Comparison of ENCODE assay signal across 8 mouse cellular contexts in genomic region chr7:140126022-140126350, GRCm38 (mm10). TPM values are rescaled to one million over a fixed set of nuclear protein-coding genes. Genes with fewer than 3 reads are reported as not detected.
DNase-seq lines count a peak whose midpoint lies in the region; ATAC-seq lines count a peak whose summit lies in the region.

No protein-coding gene starts in this region.

- H3K4me3 ChIP-seq in lung, embryonic 15.5 days = peak overlapping the region; percentile 67
- peak overlapping the region; percentile 52 for H3K4me3 ChIP-seq in forebrain, embryonic 12.5 days (replicated peaks)
- H3K4me3 ChIP-seq in liver, embryonic 12.5 days = peak overlapping the region; percentile 70

- H3K36me3 ChIP-seq in lung, embryonic 15.5 days = peaks cover 11% of the 10 kb centered on the region; the same call in 1 of the 2 replicates
- H3K36me3 ChIP-seq in forebrain, embryonic 12.5 days (replicated peaks) = peaks cover 3% of the 10 kb centered on the region; the same call in 1 of the 2 replicates
- peaks cover 19% of the 10 kb centered on the region for H3K36me3 ChIP-seq in liver, embryonic 12.5 days
- no peaks in the 10 kb centered on the region for H3K36me3 ChIP-seq in splenic B cell, adult 2 months (ENCODE audit: control insufficient read depth, insufficient read depth, low read length, poor library complexity, severe bottlenecking)

- intact Hi-C loops in left cerebral cortex, postnatal 25 days (cut with DNase I) = no loop called here

- peak overlapping the region; percentile 57 for H3K27ac ChIP-seq in lung, embryonic 15.5 days
- H3K27ac ChIP-seq in forebrain, embryonic 12.5 days = no peak overlapping the region
- H3K27ac ChIP-seq in liver, embryonic 12.5 days = 0 out of 2 replicates have a peak overlapping the region, but pooled peaks have one; percentile 12

- DNase-seq in lung, adult 18-20 months = no peak
- peak; percentile 6 for DNase-seq in splenic B cell, adult 2 months (ENCODE audit: low read depth, low spot score)
- no peak for DNase-seq in adipocyte (ENCODE audit: low spot score)
- no peak for DNase-seq in gastrocnemius, adult 8-10 months (ENCODE audit: low spot score in 2 of 2)
- no peak for DNase-seq in left cerebral cortex, postnatal 25 days (ENCODE audit: low spot score in 2 of 2)

- no peak; the same call in 1 of the 2 replicates for ATAC-seq in lung, embryonic 15.5 days (ENCODE audit: borderline replicate concordance, extremely low read depth, low FRiP score, low TSS enrichment)
- peak; percentile 5; the same call in 1 of the 2 replicates for ATAC-seq in forebrain, embryonic 12.5 days (ENCODE audit: low FRiP score)
- ATAC-seq in liver, embryonic 12.5 days = peak; percentile 1; the same call in 1 of the 2 replicates

- H3K9me3 ChIP-seq in lung, embryonic 15.5 days = no peaks in the 10 kb centered on the region
- no peaks in the 10 kb centered on the region for H3K9me3 ChIP-seq in forebrain, embryonic 12.5 days
- no peaks in the 10 kb centered on the region for H3K9me3 ChIP-seq in liver, embryonic 12.5 days (replicated peaks)

- no peaks in the 10 kb centered on the region for H3K27me3 ChIP-seq in lung, embryonic 15.5 days
- peaks cover 12% of the 10 kb centered on the region; the same call in 1 of the 2 replicates for H3K27me3 ChIP-seq in forebrain, embryonic 12.5 days
- H3K27me3 ChIP-seq in liver, embryonic 12.5 days (replicated peaks) = no peaks in the 10 kb centered on the region
- H3K27me3 ChIP-seq in splenic B cell, adult 2 months (ENCODE audit: control insufficient read depth, insufficient read depth, low read length, poor library complexity, severe bottlenecking) = no peaks in the 10 kb centered on the region

- peaks cover 12% of the 10 kb centered on the region for H3K4me1 ChIP-seq in lung, embryonic 15.5 days
- H3K4me1 ChIP-seq in forebrain, embryonic 12.5 days = peaks cover 4% of the 10 kb centered on the region; the same call in 1 of the 2 replicates
- peaks cover 31% of the 10 kb centered on the region for H3K4me1 ChIP-seq in liver, embryonic 12.5 days

- 5% methylated on average over 5 of the region's 5 CpGs for WGBS in lung, embryonic 15.5 days
- 6% methylated on average over 5 of the region's 5 CpGs for WGBS in forebrain, embryonic 12.5 days
- 5% methylated on average over 5 of the region's 5 CpGs for WGBS in liver, embryonic 12.5 days (ENCODE audit: insufficient replicate concordance)

- peak overlapping the region; percentile 69 for H3K9ac ChIP-seq in lung, embryonic 15.5 days
- H3K9ac ChIP-seq in forebrain, embryonic 12.5 days = peak overlapping the region; percentile 61
- H3K9ac ChIP-seq in liver, embryonic 12.5 days = peak overlapping the region; percentile 80

- peak overlapping the region; percentile 68 for H3K4me2 ChIP-seq in lung, embryonic 15.5 days
- H3K4me2 ChIP-seq in forebrain, embryonic 12.5 days = peak overlapping the region; percentile 80
- H3K4me2 ChIP-seq in liver, embryonic 12.5 days = peak overlapping the region; percentile 82

RNA-seq across cellular contexts. Expression of gene Echs1, which starts 9.7 kb away (rescaled TPM):
- polyA plus RNA-seq in lung, embryonic 15.5 days (2015; fragmentation: Nextera tagmentation; extraction: Ambion mirVana) = 145 and 147 TPM in 2 replicates
- 136 and 137 TPM in 2 replicates for polyA plus RNA-seq in forebrain, embryonic 12.5 days (2016; fragmentation: Nextera tagmentation; extraction: Ambion mirVana)
- polyA plus RNA-seq in liver, embryonic 12.5 days (2016; fragmentation: Nextera tagmentation; extraction: Ambion mirVana) = 78.4 and 78.7 TPM in 2 replicates
- 100 to 1,000 TPM; 113 to 159 (median 136) TPM for total RNA-seq in gastrocnemius, adult 8-10 months (2022)
- total RNA-seq in left cerebral cortex, postnatal 25 days (2021) = 10 to 100 TPM; 46.1 to 49.0 TPM

RNA-seq across cellular contexts. Expression of gene Paox, which starts 10.4 kb away (rescaled TPM):
- polyA plus RNA-seq in lung, embryonic 15.5 days (2015; fragmentation: Nextera tagmentation; extraction: Ambion mirVana) = 21.6 and 22.3 TPM in 2 replicates
- polyA plus RNA-seq in forebrain, embryonic 12.5 days (2016; fragmentation: Nextera tagmentation; extraction: Ambion mirVana) = 9.3 and 11.1 TPM in 2 replicates
- polyA plus RNA-seq in liver, embryonic 12.5 days (2016; fragmentation: Nextera tagmentation; extraction: Ambion mirVana) = 11.0 and 11.5 TPM in 2 replicates
- 1 to 10 TPM; 1.5 to 4.3 (median 4.1) TPM for total RNA-seq in gastrocnemius, adult 8-10 months (2022)
- total RNA-seq in left cerebral cortex, postnatal 25 days (2021) = 1 to 10 TPM; 5.2 to 5.3 TPM

RNA-seq across cellular contexts. Expression of gene Mtg1, which starts 11.4 kb away (rescaled TPM):
- 25.2 and 26.2 TPM in 2 replicates for polyA plus RNA-seq in lung, embryonic 15.5 days (2015; fragmentation: Nextera tagmentation; extraction: Ambion mirVana)
- 28.2 and 28.9 TPM in 2 replicates for polyA plus RNA-seq in forebrain, embryonic 12.5 days (2016; fragmentation: Nextera tagmentation; extraction: Ambion mirVana)
- 25.4 and 25.6 TPM in 2 replicates for polyA plus RNA-seq in liver, embryonic 12.5 days (2016; fragmentation: Nextera tagmentation; extraction: Ambion mirVana)
- total RNA-seq in gastrocnemius, adult 8-10 months (2022) = 10 to 100 TPM; 24.2 to 28.0 (median 25.1) TPM
- total RNA-seq in left cerebral cortex, postnatal 25 days (2021) = 10 to 100 TPM; 22.4 TPM

RNA-seq across cellular contexts. Expression of gene Fuom, which starts 23.7 kb away (rescaled TPM):
- 19.1 and 19.8 TPM in 2 replicates for polyA plus RNA-seq in lung, embryonic 15.5 days (2015; fragmentation: Nextera tagmentation; extraction: Ambion mirVana)
- polyA plus RNA-seq in forebrain, embryonic 12.5 days (2016; fragmentation: Nextera tagmentation; extraction: Ambion mirVana) = 17.4 and 17.9 TPM in 2 replicates
- polyA plus RNA-seq in liver, embryonic 12.5 days (2016; fragmentation: Nextera tagmentation; extraction: Ambion mirVana) = 7.4 and 7.6 TPM in 2 replicates
- total RNA-seq in gastrocnemius, adult 8-10 months (2022) = 10 to 100 TPM; 28.9 to 41.2 (median 36.3) TPM
- total RNA-seq in left cerebral cortex, postnatal 25 days (2021) = 10 to 100 TPM; 56.2 to 56.3 TPM

RNA-seq across cellular contexts. Expression of gene Sprn, which starts 28.7 kb away (rescaled TPM):
- 0.11 and 0.27 TPM in 2 replicates for polyA plus RNA-seq in lung, embryonic 15.5 days (2015; fragmentation: Nextera tagmentation; extraction: Ambion mirVana)
- polyA plus RNA-seq in forebrain, embryonic 12.5 days (2016; fragmentation: Nextera tagmentation; extraction: Ambion mirVana) = 1.8 and 1.9 TPM in 2 replicates
- 0.04 TPM in 1 of 2 replicates, not detected in the other for polyA plus RNA-seq in liver, embryonic 12.5 days (2016; fragmentation: Nextera tagmentation; extraction: Ambion mirVana)
- under 1 TPM; 0.07 to 0.22 (median 0.16) TPM for total RNA-seq in gastrocnemius, adult 8-10 months (2022)
- 100 to 1,000 TPM; 160 to 172 TPM for total RNA-seq in left cerebral cortex, postnatal 25 days (2021)
